In genomic region chr13:112853710-112854316, GRCm38 (mm10) we compare ENCODE assay signal across 19 mouse cellular contexts. TPM values are rescaled to one million over a fixed set of nuclear protein-coding genes. Genes with fewer than 3 reads are reported as not detected.
A peak's percentile ranks its signal among the peaks of the same experiment; 100 is the strongest.
DNase-seq lines count a peak whose midpoint lies in the region; ATAC-seq and TF ChIP-seq lines count a peak whose summit lies in the region.
"Had no signal": no experiment of that assay in that cellular context is flagged by ENCODE, and none has a peak within 500 bp of the region (broad histone marks: within the 10 kb centered on the region; RNA-seq: fewer than 3 reads in every experiment).

No protein-coding gene starts in this region.

- H3K27me3 ChIP-seq in kidney, embryonic 15.5 days: no peaks in the 10 kb centered on the region
- no peaks in the 10 kb centered on the region for H3K27me3 ChIP-seq in intestine, embryonic 15.5 days (replicated peaks)
- H3K27me3 ChIP-seq: liver, embryonic 12.5 days; stomach, embryonic 15.5 days had no signal

- H3K27ac ChIP-seq in kidney, embryonic 15.5 days: no peak overlapping the region
- no peak overlapping the region for H3K27ac ChIP-seq in intestine, embryonic 15.5 days
- H3K27ac ChIP-seq: liver, embryonic 12.5 days; macrophage; stomach, embryonic 15.5 days had no signal

- H3K4me1 ChIP-seq in kidney, embryonic 15.5 days: peaks cover 9% of the 10 kb centered on the region
- H3K4me1 ChIP-seq in intestine, embryonic 15.5 days (replicated peaks): 0 out of 2 replicates have a peak, but pooled peaks cover 2% of the 10 kb centered on the region
- H3K4me1 ChIP-seq: liver, embryonic 12.5 days; stomach, embryonic 15.5 days had no signal

- H3K9me3 ChIP-seq in kidney, embryonic 15.5 days (replicated peaks): no peaks in the 10 kb centered on the region
- no peaks in the 10 kb centered on the region for H3K9me3 ChIP-seq in intestine, embryonic 15.5 days
- H3K9me3 ChIP-seq: liver, embryonic 12.5 days; stomach, embryonic 15.5 days had no signal

- DNase-seq in embryo, embryonic 10.5 days (ENCODE audit: low spot score): peak; percentile 39
- no peak for DNase-seq in embryo, embryonic 9.5 days (ENCODE audit: extremely low spot score)
- no peak for DNase-seq in kidney, postnatal 10 days
- DNase-seq in brain, embryonic 14.5 days (ENCODE audit: low read depth): peak; percentile 52
- DNase-seq in thymus, postnatal 0 days (ENCODE audit: low spot score): no peak
- no peak for DNase-seq in right cerebral cortex, adult 18-20 months
- DNase-seq: adrenal gland, adult 2 months; cerebellum, adult 8-10 months; gastrocnemius, postnatal 14 days; heart, postnatal 14 days; kidney, postnatal 25 days; thymus, adult 2 months had no signal

- no peak overlapping the region for H3K4me3 ChIP-seq in kidney, embryonic 15.5 days (replicated peaks)
- H3K4me3 ChIP-seq in intestine, embryonic 15.5 days (replicated peaks): no peak overlapping the region
- H3K4me3 ChIP-seq: liver, embryonic 12.5 days; stomach, embryonic 15.5 days had no signal

- no peak overlapping the region for H3K9ac ChIP-seq in kidney, embryonic 15.5 days
- no peak overlapping the region for H3K9ac ChIP-seq in intestine, embryonic 15.5 days
- H3K9ac ChIP-seq: liver, embryonic 12.5 days; lung, embryonic 14.5 days; stomach, embryonic 15.5 days had no signal

- 48% methylated on average over 17 of the region's 17 CpGs for WGBS in kidney, embryonic 15.5 days
- 78% methylated on average over 17 of the region's 17 CpGs for WGBS in intestine, embryonic 15.5 days

- H3K36me3 ChIP-seq in kidney, embryonic 15.5 days: peaks cover 12% of the 10 kb centered on the region
- H3K36me3 ChIP-seq in intestine, embryonic 15.5 days: peaks cover 4% of the 10 kb centered on the region; the same call in 1 of the 2 replicates

- TF ChIP-seq POLR2A in brain, embryonic 14.5 days (IDR thresholded peaks at IDR 0.05; ENCODE audit: borderline replicate concordance, extremely low read depth, insufficient read depth, insufficient read length, poor library complexity, severe bottlenecking): no peak

- H3K4me2 ChIP-seq in kidney, embryonic 15.5 days: no peak overlapping the region
- no peak overlapping the region for H3K4me2 ChIP-seq in intestine, embryonic 15.5 days (replicated peaks)
- H3K4me2 ChIP-seq: heart, embryonic 11.5 days; liver, embryonic 12.5 days; lung, embryonic 14.5 days; stomach, embryonic 15.5 days had no signal

- peak; percentile 49 for ATAC-seq in kidney, embryonic 15.5 days (replicated peaks; ENCODE audit: low FRiP score)
- peak; percentile 41; the same call in 1 of the 2 replicates for ATAC-seq in intestine, embryonic 15.5 days
- ATAC-seq: liver, embryonic 12.5 days had no signal

- no peak for TF ChIP-seq CTCF in brain, embryonic 14.5 days (IDR thresholded peaks at IDR 0.05; ENCODE audit: borderline replicate concordance, extremely low read depth, insufficient read depth, insufficient read length)

RNA-seq across cellular contexts. Expression of gene Plpp1, which starts 53.2 kb away (rescaled TPM):
- polyA plus RNA-seq in kidney, embryonic 15.5 days (2015; fragmentation: Nextera tagmentation; extraction: Ambion mirVana): 78.7 and 94.8 TPM in 2 replicates
- 30.6 and 31.5 TPM in 2 replicates for polyA plus RNA-seq in brain, embryonic 14.5 days (2012; rRNA removed)
- 83.2 and 84.5 TPM in 2 replicates for polyA plus RNA-seq in intestine, embryonic 15.5 days (2015; fragmentation: Nextera tagmentation; extraction: Ambion mirVana)
- polyA plus RNA-seq in thymus, postnatal 0 days (2015; fragmentation: Nextera tagmentation; extraction: Ambion mirVana): 18.1 and 19.9 TPM in 2 replicates

Comparison
In these comparisons a context has a peak if more than half of its experiments do, and no peak if none do; other contexts are left out.
1. DNase-seq: peak in embryo, embryonic 10.5 days (single experiment) and brain, embryonic 14.5 days (single experiment); none in embryo, embryonic 9.5 days (single experiment), kidney, postnatal 10 days (single experiment), thymus, postnatal 0 days (single experiment) and right cerebral cortex, adult 18-20 months (single experiment).